Mouse (Mus musculus) kidney, embryonic 15.5 days (tissue): Measurements from ENCODE around the gene Vdac1. TPM values are rescaled to one million over a fixed set of nuclear protein-coding genes. Genes with fewer than 3 reads are reported as not detected.

Experiments
- ATAC-seq: fragments of 200-750 bp; cut with Nextera tagmentation; replicated peaks from 2 replicates; pipeline ENCODE4 v1.8.0; 2017; ENCODE audit warnings: moderate TSS enrichment; ENCODE audit not compliant: low FRiP score
- H3K27ac ChIP-seq: fragments of 300-500 bp; sonication (generic); 2 replicates; pipeline ENCODE4 v1.5.1; 2015; ENCODE audit warnings: mild to moderate bottlenecking, inconsistent platforms
- H3K27me3 ChIP-seq: fragments of 300-500 bp; sonication (generic); 2 replicates; pipeline ENCODE4 v1.6.1; 2015; ENCODE audit warnings: inconsistent platforms
- H3K36me3 ChIP-seq: fragments of 300-500 bp; sonication (generic); 2 replicates; pipeline ENCODE4 v1.6.1; 2015; ENCODE audit warnings: inconsistent platforms
- H3K4me1 ChIP-seq: fragments of 300-500 bp; sonication (generic); 2 replicates; pipeline ENCODE4 v1.6.1; 2015; ENCODE audit warnings: inconsistent platforms
- H3K4me2 ChIP-seq: fragments of 300-500 bp; sonication (generic); 2 replicates; pipeline ENCODE4 v1.6.1; 2015; ENCODE audit warnings: moderate library complexity, mild to moderate bottlenecking, inconsistent platforms
- H3K4me3 ChIP-seq: fragments of 300-500 bp; sonication (generic); replicated peaks from 2 replicates; pipeline ENCODE4 v1.5.1; 2015; ENCODE audit warnings: mild to moderate bottlenecking, inconsistent platforms
- H3K9ac ChIP-seq: fragments of 300-500 bp; sonication (generic); 2 replicates; pipeline ENCODE4 v1.6.1; 2015; ENCODE audit warnings: mild to moderate bottlenecking, inconsistent platforms
- H3K9me3 ChIP-seq: fragments of 300-500 bp; sonication (generic); replicated peaks from 2 replicates; pipeline ENCODE4 v1.6.1; 2016; ENCODE audit warnings: inconsistent platforms
- WGBS: fragments of 180-500 bp; shearing (Covaris S2); methylation state at CpG from one replicate; pipeline ENCODE4 v1.1.7; 2015; ENCODE audit warnings: mixed read lengths; 5-methylcytosine and 5-hydroxymethylcytosine counted together
- polyA plus RNA-seq: library from polyadenylated mRNA; unstranded; fragments of >200 nt; fragmentation: Nextera tagmentation; extraction: Ambion mirVana; gene quantifications from 2 replicates; pipeline ENCODE4 v1.2.1, GENCODE M21; 2015

Gene Vdac1
- 336 and 358 TPM in 2 replicates for polyA plus RNA-seq

- peak; percentile 92 for ATAC-seq
- no peaks in the 10 kb centered on the region for H3K9me3 ChIP-seq
- H3K4me1 ChIP-seq: peaks cover 55% of the 10 kb centered on the region
- H3K4me2 ChIP-seq: peak within 1 kb of the TSS; percentile 75
- peak within 1 kb of the TSS; percentile 99 for H3K27ac ChIP-seq
- peak within 1 kb of the TSS; percentile 98 for H3K9ac ChIP-seq
- H3K36me3 ChIP-seq: 0 out of 2 replicates have a peak, but pooled peaks cover 2% of the 10 kb centered on the region
- peak within 1 kb of the TSS; percentile 98 for H3K4me3 ChIP-seq
- WGBS: under 1% methylated on average over 62 of the region's 84 CpGs
- H3K27me3 ChIP-seq: no peaks in the 10 kb centered on the region
Measured at GRCm38 (mm10) chr11:52360471-52361277, at the start of gene Vdac1. Vdac1 (plus strand) TSS chr11:52360860.

GRCm38 (mm10) chr11:52314102-52314793, 46.4 kb upstream of the Vdac1 start:
- Histone ChIP-seq H3K27ac (no peak overlapping the region), H3K36me3 (no peaks in the 10 kb centered on the region), H3K4me1 (peaks cover 11% of the 10 kb centered on the region; the same call in 1 of the 2 replicates), H3K4me3 (peak overlapping the region; percentile 7; the same call in 1 of the 2 replicates), H3K27me3 (peaks cover 20% of the 10 kb centered on the region), H3K9me3 (no peaks in the 10 kb centered on the region), H3K9ac (0 out of 2 replicates have a peak overlapping the region, but pooled peaks have one; percentile 4), H3K4me2 (peak overlapping the region; percentile 44)
- 0 out of 2 replicates have a peak, but pooled peaks have one; percentile 22 for ATAC-seq
- 16% methylated on average over 26 of the region's 26 CpGs for WGBS

- H3K27me3 ChIP-seq: peaks cover 18% of the 10 kb centered on the region
- H3K4me3 ChIP-seq: no peak overlapping the region
- no peak overlapping the region for H3K9ac ChIP-seq
- no peaks in the 10 kb centered on the region for H3K36me3 ChIP-seq
- peaks cover 11% of the 10 kb centered on the region; the same call in 1 of the 2 replicates for H3K4me1 ChIP-seq
- no peak for ATAC-seq
- no peak overlapping the region for H3K27ac ChIP-seq
- 58% methylated on average over 13 of the region's 13 CpGs for WGBS
- H3K4me2 ChIP-seq: no peak overlapping the region
- no peaks in the 10 kb centered on the region for H3K9me3 ChIP-seq
Measured at GRCm38 (mm10) chr11:52318445-52318844, 42.2 kb upstream of the Vdac1 start.

- Histone ChIP-seq H3K9ac (no peak overlapping the region), H3K36me3 (no peaks in the 10 kb centered on the region), H3K4me1 (peaks cover 1% of the 10 kb centered on the region; the same call in 1 of the 2 replicates), H3K27me3 (peaks cover 6% of the 10 kb centered on the region), H3K4me2 (no peak overlapping the region), H3K9me3 (no peaks in the 10 kb centered on the region), H3K27ac (no peak overlapping the region), H3K4me3 (no peak overlapping the region)
- no peak for ATAC-seq
- WGBS: 62% methylated on average over 4 of the region's 4 CpGs
Measured at GRCm38 (mm10) chr11:52319664-52320063, 41.0 kb upstream of the Vdac1 start.

- Histone ChIP-seq H3K9me3 (no peaks in the 10 kb centered on the region), H3K27me3 (no peaks in the 10 kb centered on the region), H3K4me1 (no peaks in the 10 kb centered on the region), H3K36me3 (no peaks in the 10 kb centered on the region), H3K27ac (no peak overlapping the region), H3K4me3 (no peak overlapping the region), H3K9ac (no peak overlapping the region), H3K4me2 (no peak overlapping the region)
- ATAC-seq: no peak
- WGBS: 88% methylated on average over 4 of the region's 4 CpGs
Measured at GRCm38 (mm10) chr11:52320529-52320928, 40.1 kb upstream of the Vdac1 start.

GRCm38 (mm10) chr11:52321540-52321939, 39.1 kb upstream of the Vdac1 start:
- H3K36me3 ChIP-seq: no peaks in the 10 kb centered on the region
- H3K4me1 ChIP-seq: no peaks in the 10 kb centered on the region
- H3K27ac ChIP-seq: no peak overlapping the region
- no peak overlapping the region for H3K9ac ChIP-seq
- ATAC-seq: no peak
- H3K4me2 ChIP-seq: no peak overlapping the region
- no peaks in the 10 kb centered on the region for H3K27me3 ChIP-seq
- WGBS: 67% methylated on average over 3 of the region's 3 CpGs
- H3K4me3 ChIP-seq: no peak overlapping the region
- H3K9me3 ChIP-seq: no peaks in the 10 kb centered on the region

- Histone ChIP-seq H3K4me3 (no peak overlapping the region), H3K9me3 (no peaks in the 10 kb centered on the region), H3K4me1 (no peaks in the 10 kb centered on the region), H3K4me2 (no peak overlapping the region), H3K36me3 (no peaks in the 10 kb centered on the region), H3K27me3 (no peaks in the 10 kb centered on the region), H3K9ac (no peak overlapping the region), H3K27ac (no peak overlapping the region)
- 59% methylated on average over 23 of the region's 23 CpGs for WGBS
- no peak for ATAC-seq
Measured at GRCm38 (mm10) chr11:52324442-52325367, 36.0 kb upstream of the Vdac1 start.

GRCm38 (mm10) chr11:52327313-52327712, 33.3 kb upstream of the Vdac1 start:
- whole genome bisulfite sequencing: 52% methylated on average over 3 of the region's 3 CpGs
- no peak overlapping the region for H3K27ac ChIP-seq
- H3K36me3 ChIP-seq: no peaks in the 10 kb centered on the region
- no peak overlapping the region for H3K4me2 ChIP-seq
- H3K9me3 ChIP-seq: no peaks in the 10 kb centered on the region
- no peak overlapping the region for H3K4me3 ChIP-seq
- no peaks in the 10 kb centered on the region for H3K27me3 ChIP-seq
- ATAC-seq: no peak
- peaks cover 2% of the 10 kb centered on the region for H3K4me1 ChIP-seq
- H3K9ac ChIP-seq: no peak overlapping the region

- H3K9ac ChIP-seq: no peak overlapping the region
- no peaks in the 10 kb centered on the region for H3K36me3 ChIP-seq
- H3K27ac ChIP-seq: peak overlapping the region; percentile 38; the same call in 1 of the 2 replicates
- no peak overlapping the region for H3K4me3 ChIP-seq
- ATAC-seq: peak; percentile 91
- 42% methylated on average over 16 of the region's 16 CpGs for WGBS
- H3K27me3 ChIP-seq: no peaks in the 10 kb centered on the region
- peaks cover 29% of the 10 kb centered on the region for H3K4me1 ChIP-seq
- H3K9me3 ChIP-seq: no peaks in the 10 kb centered on the region; the same call in 1 of the 2 replicates
- no peak overlapping the region for H3K4me2 ChIP-seq
Measured at GRCm38 (mm10) chr11:52332421-52333118, 28.1 kb upstream of the Vdac1 start.

- Histone ChIP-seq H3K36me3 (no peaks in the 10 kb centered on the region), H3K27ac (peak overlapping the region; percentile 38; the same call in 1 of the 2 replicates), H3K9me3 (no peaks in the 10 kb centered on the region; the same call in 1 of the 2 replicates), H3K4me2 (no peak overlapping the region), H3K4me3 (no peak overlapping the region), H3K27me3 (no peaks in the 10 kb centered on the region), H3K9ac (no peak overlapping the region), H3K4me1 (peaks cover 32% of the 10 kb centered on the region)
- no peak for ATAC-seq
- 89% methylated on average over 13 of the region's 13 CpGs for WGBS
Measured at GRCm38 (mm10) chr11:52333616-52334015, 27.0 kb upstream of the Vdac1 start.

GRCm38 (mm10) chr11:52335263-52335662, 25.4 kb upstream of the Vdac1 start:
- WGBS: 86% methylated on average over 4 of the region's 4 CpGs
- Histone ChIP-seq H3K4me3 (no peak overlapping the region), H3K27me3 (no peaks in the 10 kb centered on the region), H3K9ac (no peak overlapping the region), H3K9me3 (no peaks in the 10 kb centered on the region; the same call in 1 of the 2 replicates), H3K27ac (0 out of 2 replicates have a peak overlapping the region, but pooled peaks have one; percentile 48), H3K36me3 (no peaks in the 10 kb centered on the region), H3K4me1 (peaks cover 32% of the 10 kb centered on the region), H3K4me2 (no peak overlapping the region)
- no peak for ATAC-seq
